Mouse (Mus musculus): ENCODE results near the gene Pfas. TPM values are rescaled to one million over a fixed set of nuclear protein-coding genes. Genes with fewer than 3 reads are reported as not detected.
"Not testable (repeated sequence)": the region's sequence is repeated elsewhere in the genome, so short reads cannot be mapped to it uniquely, and the experiment has no call there.

Pfas gene
- polyA plus RNA-seq, 1 experiment from 2014 or later: 34.7 TPM

GRCm38 (mm10) chr11:68966554-68966953, 41.7 kb downstream of the Pfas start:
- Histone ChIP-seq H3K4me3 (no peak overlapping the region), H3K36me3 (no peaks in the 10 kb centered on the region), H3K9me3 (no peaks in the 10 kb centered on the region), H3K4me1 (peaks cover 11% of the 10 kb centered on the region), H3K27ac (replicated peaks) (no peak overlapping the region), H3K4me2 (replicated peaks) (no peak overlapping the region), H3K27me3 (peaks cover 22% of the 10 kb centered on the region; the same call in 1 of the 2 replicates), H3K9ac (replicated peaks) (no peak overlapping the region)
- ATAC-seq (ENCODE audit: low FRiP score, low read depth): no peak
- 63% methylated on average over 1 of the region's 1 CpGs for WGBS

GRCm38 (mm10) chr11:68965845-68966244, 42.4 kb downstream of the Pfas start:
- H3K9me3 ChIP-seq: no peaks in the 10 kb centered on the region
- no peak for ATAC-seq (ENCODE audit: low FRiP score, low read depth)
- WGBS: 24% methylated on average over 3 of the region's 3 CpGs
- no peak overlapping the region for H3K4me2 ChIP-seq (replicated peaks)
- H3K36me3 ChIP-seq: no peaks in the 10 kb centered on the region
- H3K27ac ChIP-seq (replicated peaks): no peak overlapping the region
- H3K27me3 ChIP-seq: peaks cover 22% of the 10 kb centered on the region; the same call in 1 of the 2 replicates
- no peak overlapping the region for H3K4me3 ChIP-seq
- peaks cover 11% of the 10 kb centered on the region for H3K4me1 ChIP-seq
- H3K9ac ChIP-seq (replicated peaks): no peak overlapping the region

GRCm38 (mm10) chr11:68965050-68965449, 43.2 kb downstream of the Pfas start:
- H3K9ac ChIP-seq (replicated peaks): no peak overlapping the region
- peaks cover 11% of the 10 kb centered on the region for H3K4me1 ChIP-seq
- H3K27me3 ChIP-seq: peaks cover 22% of the 10 kb centered on the region; the same call in 1 of the 2 replicates
- H3K4me3 ChIP-seq: no peak overlapping the region
- H3K4me2 ChIP-seq (replicated peaks): no peak overlapping the region
- ATAC-seq (ENCODE audit: low FRiP score, low read depth): no peak
- H3K27ac ChIP-seq (replicated peaks): no peak overlapping the region
- H3K36me3 ChIP-seq: no peaks in the 10 kb centered on the region
- H3K9me3 ChIP-seq: no peaks in the 10 kb centered on the region

GRCm38 (mm10) chr11:68963405-68963804, 44.9 kb downstream of the Pfas start:
- WGBS: 83% methylated on average over 2 of the region's 2 CpGs
- H3K4me3 ChIP-seq: no peak overlapping the region
- H3K4me2 ChIP-seq (replicated peaks): no peak overlapping the region
- H3K27me3 ChIP-seq: peaks cover 13% of the 10 kb centered on the region; the same call in 1 of the 2 replicates
- H3K9me3 ChIP-seq: no peaks in the 10 kb centered on the region
- peaks cover 9% of the 10 kb centered on the region for H3K4me1 ChIP-seq
- no peaks in the 10 kb centered on the region for H3K36me3 ChIP-seq
- no peak overlapping the region for H3K27ac ChIP-seq (replicated peaks)
- no peak overlapping the region for H3K9ac ChIP-seq (replicated peaks)
- no peak for ATAC-seq (ENCODE audit: low FRiP score, low read depth)

- H3K27me3 ChIP-seq: peaks cover 15% of the 10 kb centered on the region
- H3K9me3 ChIP-seq; H3K9ac ChIP-seq (replicated peaks); H3K27ac ChIP-seq (replicated peaks); H3K4me2 ChIP-seq (replicated peaks); H3K4me3 ChIP-seq; H3K36me3 ChIP-seq; H3K4me1 ChIP-seq; ATAC-seq (ENCODE audit: low FRiP score, low read depth): not testable (repeated sequence)
- WGBS: 32% methylated on average over 11 of the region's 11 CpGs
Measured at GRCm38 (mm10) chr11:68962159-68962558, 46.1 kb downstream of the Pfas start.

GRCm38 (mm10) chr11:68961596-68961995, 46.7 kb downstream of the Pfas start:
- 77% methylated on average over 3 of the region's 3 CpGs for WGBS
- Histone ChIP-seq H3K9me3 (no peaks in the 10 kb centered on the region), H3K4me2 (replicated peaks) (no peak overlapping the region), H3K4me3 (no peak overlapping the region), H3K4me1 (no peaks in the 10 kb centered on the region), H3K36me3 (no peaks in the 10 kb centered on the region), H3K9ac (replicated peaks) (no peak overlapping the region), H3K27ac (replicated peaks) (no peak overlapping the region), H3K27me3 (peaks cover 15% of the 10 kb centered on the region)
- ATAC-seq (ENCODE audit: low FRiP score, low read depth): no peak

- peaks cover 47% of the 10 kb centered on the region for H3K27me3 ChIP-seq
- no peak overlapping the region for H3K4me2 ChIP-seq (replicated peaks)
- no peak overlapping the region for H3K4me3 ChIP-seq
- H3K9me3 ChIP-seq: no peaks in the 10 kb centered on the region
- no peaks in the 10 kb centered on the region for H3K36me3 ChIP-seq
- no peak overlapping the region for H3K27ac ChIP-seq (replicated peaks)
- H3K9ac ChIP-seq (replicated peaks): no peak overlapping the region
- H3K4me1 ChIP-seq: peaks cover 14% of the 10 kb centered on the region
- 100% methylated on average over 1 of the region's 1 CpGs for WGBS
- ATAC-seq (ENCODE audit: low FRiP score, low read depth): no peak
Measured at GRCm38 (mm10) chr11:68957971-68958370, 50.3 kb downstream of the Pfas start.

- Histone ChIP-seq H3K9me3 (no peaks in the 10 kb centered on the region), H3K4me2 (replicated peaks) (no peak within 1 kb of the TSS), H3K9ac (replicated peaks) (no peak within 1 kb of the TSS), H3K4me3 (no peak within 1 kb of the TSS), H3K27ac (replicated peaks) (no peak within 1 kb of the TSS), H3K27me3 (peaks cover 52% of the 10 kb centered on the region), H3K36me3 (no peaks in the 10 kb centered on the region), H3K4me1 (peaks cover 14% of the 10 kb centered on the region)
- no peak for ATAC-seq (ENCODE audit: low FRiP score, low read depth)
- WGBS: 35% methylated on average over 8 of the region's 8 CpGs
Measured at GRCm38 (mm10) chr11:68957308-68957707, 51.0 kb downstream of the Pfas start, which contains the start of gene Arhgef15. Gene Arhgef15, minus strand, starts transcription at chr11:68957480.

- Histone ChIP-seq H3K9ac (replicated peaks) (no peak overlapping the region), H3K4me1 (peaks cover 14% of the 10 kb centered on the region), H3K36me3 (no peaks in the 10 kb centered on the region), H3K27me3 (peaks cover 58% of the 10 kb centered on the region), H3K27ac (replicated peaks) (no peak overlapping the region), H3K4me3 (no peak overlapping the region), H3K4me2 (replicated peaks) (no peak overlapping the region), H3K9me3 (no peaks in the 10 kb centered on the region)
- WGBS: 28% methylated on average over 13 of the region's 13 CpGs
- no peak for ATAC-seq (ENCODE audit: low FRiP score, low read depth)
Measured at GRCm38 (mm10) chr11:68956697-68957096, 51.6 kb downstream of the Pfas start.

- Histone ChIP-seq H3K4me3 (no peak overlapping the region), H3K4me1 (peaks cover 14% of the 10 kb centered on the region), H3K9ac (replicated peaks) (no peak overlapping the region), H3K9me3 (no peaks in the 10 kb centered on the region), H3K36me3 (no peaks in the 10 kb centered on the region), H3K27ac (replicated peaks) (no peak overlapping the region), H3K27me3 (peaks cover 64% of the 10 kb centered on the region), H3K4me2 (replicated peaks) (no peak overlapping the region)
- WGBS: 31% methylated on average over 2 of the region's 3 CpGs
- no peak for ATAC-seq (ENCODE audit: low FRiP score, low read depth)
Measured at GRCm38 (mm10) chr11:68956107-68956506, 52.2 kb downstream of the Pfas start.

GRCm38 (mm10) chr11:68955473-68955872, 52.8 kb downstream of the Pfas start:
- ATAC-seq (ENCODE audit: low FRiP score, low read depth): no peak
- WGBS: 66% methylated on average over 5 of the region's 5 CpGs
- Histone ChIP-seq H3K27ac (replicated peaks) (no peak overlapping the region), H3K9me3 (no peaks in the 10 kb centered on the region), H3K9ac (replicated peaks) (peak overlapping the region; percentile 50), H3K4me1 (peaks cover 14% of the 10 kb centered on the region), H3K4me3 (0 out of 2 replicates have a peak overlapping the region, but pooled peaks have one; percentile 37), H3K4me2 (replicated peaks) (peak overlapping the region; percentile 59), H3K36me3 (no peaks in the 10 kb centered on the region), H3K27me3 (peaks cover 66% of the 10 kb centered on the region)

- Histone ChIP-seq H3K4me3 (peak overlapping the region; percentile 37), H3K4me2 (replicated peaks) (peak overlapping the region; percentile 59), H3K4me1 (peaks cover 14% of the 10 kb centered on the region), H3K27ac (replicated peaks) (no peak overlapping the region), H3K27me3 (peaks cover 72% of the 10 kb centered on the region), H3K9ac (replicated peaks) (peak overlapping the region; percentile 50), H3K36me3 (no peaks in the 10 kb centered on the region), H3K9me3 (no peaks in the 10 kb centered on the region)
- no peak for ATAC-seq (ENCODE audit: low FRiP score, low read depth)
- 1% methylated on average over 17 of the region's 17 CpGs for WGBS
Measured at GRCm38 (mm10) chr11:68954408-68954807, 53.9 kb downstream of the Pfas start.

GRCm38 (mm10) chr11:68953903-68954302, 54.4 kb downstream of the Pfas start:
- no peak for ATAC-seq (ENCODE audit: low FRiP score, low read depth)
- Histone ChIP-seq H3K27ac (replicated peaks) (no peak overlapping the region), H3K4me3 (peak overlapping the region; percentile 37), H3K36me3 (no peaks in the 10 kb centered on the region), H3K9ac (replicated peaks) (no peak overlapping the region), H3K4me1 (peaks cover 14% of the 10 kb centered on the region), H3K4me2 (replicated peaks) (peak overlapping the region; percentile 59), H3K27me3 (peaks cover 73% of the 10 kb centered on the region), H3K9me3 (no peaks in the 10 kb centered on the region)
- WGBS: 6% methylated on average over 13 of the region's 13 CpGs

All from midbrain, embryonic 12.5 days (tissue).